8 mouse cellular contexts compared by ENCODE assay signal in genomic region chr12:40222251-40223081, GRCm38 (mm10). TPM values are rescaled to one million over a fixed set of nuclear protein-coding genes. Genes with fewer than 3 reads are reported as not detected.
DNase-seq lines count a peak whose midpoint lies in the region; ATAC-seq lines count a peak whose summit lies in the region.

No protein-coding gene starts in this region.

- H3K4me3 ChIP-seq in hindbrain, embryonic 14.5 days (replicated peaks; ENCODE audit: low read length): peak overlapping the region; percentile 81

- WGBS in hindbrain, embryonic 14.5 days: under 1% methylated on average over 81 of the region's 81 CpGs

- no peaks in the 10 kb centered on the region for H3K27me3 ChIP-seq in hindbrain, embryonic 14.5 days (ENCODE audit: control insufficient read depth, insufficient read depth, low read length)

- H3K36me3 ChIP-seq in hindbrain, embryonic 14.5 days (replicated peaks; ENCODE audit: control insufficient read depth, insufficient read depth): no peaks in the 10 kb centered on the region

- H3K4me2 ChIP-seq in hindbrain, embryonic 14.5 days (replicated peaks): peak overlapping the region; percentile 75

- H3K27ac ChIP-seq in hindbrain, embryonic 14.5 days: peak overlapping the region; percentile 96

- H3K4me1 ChIP-seq in hindbrain, embryonic 14.5 days (replicated peaks; ENCODE audit: control insufficient read depth, insufficient read depth, low read length): peaks cover 28% of the 10 kb centered on the region

- ATAC-seq in hindbrain, embryonic 14.5 days (ENCODE audit: low FRiP score): peak; percentile 94

- peak; percentile 85 for DNase-seq in T-cell, adult 2 months (ENCODE audit: low spot score)
- peak; percentile 96 to 97 for DNase-seq in cerebellum, postnatal 25 days
- peak; percentile 88 to 91 for DNase-seq in frontal cortex, postnatal 25 days (ENCODE audit: low spot score in 2 of 2)
- peak; percentile 91 for DNase-seq in hindbrain, embryonic 14.5 days (ENCODE audit: low spot score)
- DNase-seq in layer of hippocampus, postnatal 25 days (ENCODE audit: extremely low spot score in 1 of 2, low spot score in 1 of 2): peak; percentile 76 to 85
- DNase-seq in lung, postnatal 14 days: peak; percentile 94
- peak; percentile 94 for DNase-seq in ovary, postnatal 36 days (ENCODE audit: low spot score)
- peak; percentile 89 for DNase-seq in thymus, postnatal 25 days

- no peaks in the 10 kb centered on the region for H3K9me3 ChIP-seq in hindbrain, embryonic 14.5 days (ENCODE audit: control insufficient read depth, low read length)

- H3K9ac ChIP-seq in hindbrain, embryonic 14.5 days: peak overlapping the region; percentile 88

RNA-seq across cellular contexts. Expression of gene Lsmem1, which starts 23.2 kb away (rescaled TPM):
- polyA plus RNA-seq in hindbrain, embryonic 14.5 days (2014; fragmentation: Nextera tagmentation; extraction: Ambion mirVana): 0.10 TPM in 1 of 2 replicates, not detected in the other
- total RNA-seq in layer of hippocampus, postnatal 25 days (2021): under 1 TPM; 0.49 to 0.64 TPM

RNA-seq across cellular contexts. Expression of gene Ifrd1, which starts 25.8 kb away (rescaled TPM):
- polyA plus RNA-seq in hindbrain, embryonic 14.5 days (2014; fragmentation: Nextera tagmentation; extraction: Ambion mirVana): 178 and 205 TPM in 2 replicates
- total RNA-seq in layer of hippocampus, postnatal 25 days (2021): 10 to 100 TPM; 89.6 to 91.4 TPM

Comparison
In these comparisons a context has a peak if more than half of its experiments do, and no peak if none do; other contexts are left out.
1. Peak in every context shown above with its lines: DNase-seq, ATAC-seq, H3K4me3 ChIP-seq and H3K27ac ChIP-seq.